Mouse (Mus musculus) midbrain, embryonic 10.5 days (tissue): ENCODE data around the gene Dcaf11. TPM values are rescaled to one million over a fixed set of nuclear protein-coding genes. Genes with fewer than 3 reads are reported as not detected.

Experiments used
- DNase-seq: peaks from one replicate; pipeline ENCODE4 v3.0.0-alpha.2; 2017; ENCODE audit warnings: low spot score
- H3K27ac ChIP-seq: fragments of 300-500 bp; sonication (generic); replicated peaks from 2 replicates; pipeline ENCODE4 v1.5.1; 2016; ENCODE audit warnings: mild to moderate bottlenecking
- H3K27me3 ChIP-seq: fragments of 300-500 bp; sonication (generic); 2 replicates; pipeline ENCODE4 v1.6.1; 2016; ENCODE audit warnings: low read depth, mild to moderate bottlenecking; ENCODE audit not compliant: poor library complexity, severe bottlenecking
- H3K36me3 ChIP-seq: fragments of 300-500 bp; sonication (generic); 2 replicates; pipeline ENCODE4 v1.6.1; 2016; ENCODE audit warnings: mild to moderate bottlenecking, moderate library complexity
- H3K4me1 ChIP-seq: fragments of 300-500 bp; sonication (generic); 2 replicates; pipeline ENCODE4 v1.6.1; 2016
- H3K4me3 ChIP-seq: fragments of 300-500 bp; sonication (generic); 2 replicates; pipeline ENCODE4 v1.5.1; 2016; ENCODE audit warnings: mild to moderate bottlenecking, moderate library complexity
- H3K9me3 ChIP-seq: fragments of 300-500 bp; sonication (generic); replicated peaks from 2 replicates; pipeline ENCODE4 v1.6.1; 2016; ENCODE audit warnings: mild to moderate bottlenecking
- WGBS: fragments of 180-500 bp; shearing (Covaris S2); methylation state at CpG from one replicate; pipeline ENCODE4 v1.1.7; 2016; 5-methylcytosine and 5-hydroxymethylcytosine counted together
- polyA plus RNA-seq: library from polyadenylated mRNA; unstranded; fragments of >200 nt; fragmentation: Nextera tagmentation; extraction: Ambion mirVana; gene quantifications from 2 replicates; pipeline ENCODE4 v1.2.1, GENCODE M21; 2016

Dcaf11 gene
- polyA plus RNA-seq, 1 experiment from 2014 or later, result 78.5 TPM

- H3K27ac ChIP-seq, result no peak overlapping the region
- H3K4me3 ChIP-seq, result no peak overlapping the region
- no peak for DNase-seq
- WGBS, result 38% methylated on average over 2 of the region's 2 CpGs
- H3K27me3 ChIP-seq, result peaks cover 6% of the 10 kb centered on the region
- H3K9me3 ChIP-seq, result no peaks in the 10 kb centered on the region
- peaks cover 18% of the 10 kb centered on the region for H3K4me1 ChIP-seq
- no peaks in the 10 kb centered on the region for H3K36me3 ChIP-seq
Observed at GRCm38 (mm10) chr14:55615876-55616275, 56.1 kb downstream of the Dcaf11 start.

GRCm38 (mm10) chr14:55616844-55617243, 57.0 kb downstream of the Dcaf11 start:
- Histone ChIP-seq H3K9me3 (no peaks in the 10 kb centered on the region), H3K27me3 (peaks cover 6% of the 10 kb centered on the region), H3K4me3 (no peak overlapping the region), H3K4me1 (peaks cover 18% of the 10 kb centered on the region), H3K36me3 (no peaks in the 10 kb centered on the region), H3K27ac (no peak overlapping the region)
- 92% methylated on average over 2 of the region's 2 CpGs for WGBS
- no peak for DNase-seq

GRCm38 (mm10) chr14:55617822-55618221, 58.0 kb downstream of the Dcaf11 start, which contains the start of gene Rec8:
Gene Rec8 (plus strand): TSS chr14:55618037.
- H3K27ac ChIP-seq, result no peak within 1 kb of the TSS; the same call in 1 of the 2 replicates
- DNase-seq, result peak; percentile 43
- 18% methylated on average over 21 of the region's 21 CpGs for WGBS

DNA sequence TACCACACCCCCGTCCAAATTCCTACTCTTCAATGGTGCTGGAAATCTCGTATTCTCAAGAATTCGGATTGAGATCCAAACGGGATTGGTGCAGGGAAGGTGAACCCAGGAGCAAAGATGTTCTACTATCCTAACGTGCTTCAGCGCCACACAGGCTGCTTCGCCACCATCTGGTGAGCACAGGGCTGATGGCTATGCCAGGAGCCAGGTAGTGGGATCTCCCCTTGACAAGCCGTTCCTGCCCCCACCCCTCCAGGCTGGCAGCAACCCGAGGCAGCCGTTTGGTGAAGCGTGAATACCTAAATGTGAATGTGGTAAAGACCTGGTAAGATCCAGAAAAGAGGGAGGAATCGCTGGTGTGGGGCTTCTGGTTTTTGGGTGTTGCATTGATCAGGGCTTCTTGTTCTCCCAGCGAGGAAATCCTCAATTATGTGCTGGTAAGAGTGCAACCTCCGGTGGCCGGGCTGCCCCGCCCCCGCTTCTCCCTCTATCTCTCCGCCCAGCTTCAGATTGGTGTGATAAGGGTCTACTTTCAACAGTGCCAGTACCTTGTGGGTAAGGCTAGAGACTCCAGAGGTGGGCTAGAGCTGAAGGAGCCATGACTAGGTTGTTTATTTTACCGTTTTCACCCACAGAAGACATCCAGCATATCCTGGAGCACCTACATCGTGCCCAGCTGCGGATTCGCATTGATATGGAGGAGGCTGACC, 58.8 kb downstream of the Dcaf11 start:
- 60% methylated on average over 22 of the region's 22 CpGs for WGBS
- peaks cover 6% of the 10 kb centered on the region for H3K27me3 ChIP-seq
- H3K9me3 ChIP-seq, result no peaks in the 10 kb centered on the region
- peaks cover 18% of the 10 kb centered on the region for H3K4me1 ChIP-seq
- H3K27ac ChIP-seq, result no peak overlapping the region; the same call in 1 of the 2 replicates
- DNase-seq, result no peak
- H3K36me3 ChIP-seq, result 0 out of 2 replicates have a peak, but pooled peaks cover under 1% of the 10 kb centered on the region
- H3K4me3 ChIP-seq, result peak overlapping the region; percentile 38

More at GRCm38 (mm10) chr14:55617822-55618221, 58.0 kb downstream of the Dcaf11 start, which contains the start of gene Rec8:
- Histone ChIP-seq H3K4me1 (peaks cover 18% of the 10 kb centered on the region), H3K36me3 (no peaks in the 10 kb centered on the region), H3K4me3 (peak within 1 kb of the TSS; percentile 38), H3K9me3 (no peaks in the 10 kb centered on the region), H3K27me3 (peaks cover 6% of the 10 kb centered on the region)

Other genes with a start within 250 kb of the Dcaf11 start
- gene Dhrs4, start 81.2 kb upstream of the Dcaf11 start, polyA plus RNA-seq, result 60.9 and 64.5 TPM in 2 replicates
- 5.2 and 6.6 TPM in 2 replicates for gene Carmil3, start 69.4 kb upstream of the Dcaf11 start, polyA plus RNA-seq
- 0.36 and 0.48 TPM in 2 replicates for gene Cpne6, start 49.6 kb upstream of the Dcaf11 start, polyA plus RNA-seq
- not detected in 2 replicates for gene Nrl, start 35.0 kb upstream of the Dcaf11 start, polyA plus RNA-seq
- 16.5 and 18.5 TPM in 2 replicates for gene Pck2, start 19.7 kb upstream of the Dcaf11 start, polyA plus RNA-seq
- gene A730061H03Rik, start 400 bp downstream of the Dcaf11 start, polyA plus RNA-seq, result 0.30 TPM in 1 of 2 replicates, not detected in the other
- 0.14 and 0.25 TPM in 2 replicates for gene Fitm1, start 15.6 kb downstream of the Dcaf11 start, polyA plus RNA-seq
- 88.7 and 97.9 TPM in 2 replicates for gene Psme1, start 18.1 kb downstream of the Dcaf11 start, polyA plus RNA-seq
- 7.9 and 8.0 TPM in 2 replicates for gene Emc9, start 25.3 kb downstream of the Dcaf11 start, polyA plus RNA-seq
- 171 and 184 TPM in 2 replicates for gene Psme2, start 31.1 kb downstream of the Dcaf11 start, polyA plus RNA-seq
- 15.4 and 21.0 TPM in 2 replicates for gene Rnf31, start 31.7 kb downstream of the Dcaf11 start, polyA plus RNA-seq
- gene Irf9, start 43.6 kb downstream of the Dcaf11 start, polyA plus RNA-seq, result 6.5 and 6.9 TPM in 2 replicates
- 4.1 and 5.5 TPM in 2 replicates for gene Rec8, start 58.0 kb downstream of the Dcaf11 start, polyA plus RNA-seq
- 94.1 and 100 TPM in 2 replicates for gene Ipo4, start 76.0 kb downstream of the Dcaf11 start, polyA plus RNA-seq
- 1.1 and 1.2 TPM in 2 replicates for gene Gm49378, start 77.9 kb downstream of the Dcaf11 start, polyA plus RNA-seq
- 74.7 and 77.1 TPM in 2 replicates for gene Tm9sf1, start 83.8 kb downstream of the Dcaf11 start, polyA plus RNA-seq
- gene Tssk4, start 90.2 kb downstream of the Dcaf11 start, polyA plus RNA-seq, result 0.75 and 0.79 TPM in 2 replicates
- 65.3 and 72.9 TPM in 2 replicates for gene Mdp1, start 100.5 kb downstream of the Dcaf11 start, polyA plus RNA-seq
- 63.5 and 65.0 TPM in 2 replicates for gene Gmpr2, start 111.9 kb downstream of the Dcaf11 start, polyA plus RNA-seq
- 610 and 632 TPM in 2 replicates for gene Nedd8, start 112.1 kb downstream of the Dcaf11 start, polyA plus RNA-seq
- 70.5 and 74.5 TPM in 2 replicates for gene Tinf2, start 121.8 kb downstream of the Dcaf11 start, polyA plus RNA-seq
- 0.27 and 0.42 TPM in 2 replicates for gene Tgm1, start 153.9 kb downstream of the Dcaf11 start, polyA plus RNA-seq
- 30.1 and 34.4 TPM in 2 replicates for gene Rabggta, start 162.3 kb downstream of the Dcaf11 start, polyA plus RNA-seq
- gene Dhrs1, start 185.7 kb downstream of the Dcaf11 start, polyA plus RNA-seq, result 67.6 and 71.2 TPM in 2 replicates
- gene Nop9, start 185.7 kb downstream of the Dcaf11 start, polyA plus RNA-seq, result 50.6 and 60.8 TPM in 2 replicates
- gene Cideb, start 198.5 kb downstream of the Dcaf11 start, polyA plus RNA-seq, result 0.22 and 0.23 TPM in 2 replicates
- gene Ltb4r2, start 201.4 kb downstream of the Dcaf11 start, polyA plus RNA-seq, result 0.06 and 0.22 TPM in 2 replicates
- gene Ltb4r1, start 206.0 kb downstream of the Dcaf11 start, polyA plus RNA-seq, result 0.25 and 0.30 TPM in 2 replicates
- gene Adcy4, start 224.1 kb downstream of the Dcaf11 start, polyA plus RNA-seq, result 5.4 and 6.5 TPM in 2 replicates
- gene Ripk3, start 228.9 kb downstream of the Dcaf11 start, polyA plus RNA-seq, result 6.9 and 7.1 TPM in 2 replicates